Mouse (Mus musculus) forebrain, postnatal 0 days (tissue): ENCODE data around the gene Gsk3b. TPM values are rescaled to one million over a fixed set of nuclear protein-coding genes. Genes with fewer than 3 reads are reported as not detected.
"Not testable (repeated sequence)": the region's sequence is repeated elsewhere in the genome, so short reads cannot be mapped to it uniquely, and the experiment has no call there.

Experiments used
- ATAC-seq: fragments of 200-750 bp; cut with Nextera tagmentation; 2 replicates; pipeline ENCODE4 v1.8.0; 2017; ENCODE audit warnings: mild to moderate bottlenecking, moderate library complexity
- DNase-seq: peaks from one replicate; pipeline ENCODE4 v3.0.0-alpha.2; 2015
- H3K27ac ChIP-seq: fragments of 300-500 bp; sonication (generic); 2 replicates; pipeline ENCODE4 v1.5.1; 2014; ENCODE audit warnings: low read depth, mild to moderate bottlenecking, antibody characterized with exemption, low read length, moderate library complexity, mixed read lengths
- H3K27me3 ChIP-seq: fragments of 300-500 bp; sonication (generic); 2 replicates; pipeline ENCODE4 v1.6.1; 2014; ENCODE audit warnings: mild to moderate bottlenecking, low read length, mixed read lengths; ENCODE audit not compliant: insufficient read depth
- H3K36me3 ChIP-seq: fragments of 300-500 bp; sonication (generic); 2 replicates; pipeline ENCODE4 v1.6.1; 2014; ENCODE audit warnings: mild to moderate bottlenecking, moderate library complexity; ENCODE audit not compliant: insufficient read depth
- H3K4me1 ChIP-seq: fragments of 300-500 bp; sonication (generic); 2 replicates; pipeline ENCODE4 v1.6.1; 2014; ENCODE audit warnings: antibody characterized with exemption; ENCODE audit not compliant: insufficient read depth
- H3K4me2 ChIP-seq: fragments of 300-500 bp; sonication (generic); 2 replicates; pipeline ENCODE4 v1.6.1; 2014; ENCODE audit warnings: low read depth, mild to moderate bottlenecking, moderate library complexity
- H3K4me3 ChIP-seq: fragments of 300-500 bp; sonication (generic); 2 replicates; pipeline ENCODE4 v1.5.1; 2014; ENCODE audit warnings: low read depth, low read length, mixed read lengths
- H3K9ac ChIP-seq: fragments of 300-500 bp; sonication (generic); 2 replicates; pipeline ENCODE4 v1.6.1; 2014; ENCODE audit warnings: mild to moderate bottlenecking
- H3K9me3 ChIP-seq: fragments of 300-500 bp; sonication (generic); 2 replicates; pipeline ENCODE4 v1.6.1; 2016; ENCODE audit warnings: low read length
- CTCF ChIP-seq: sonication (generic); IDR thresholded peaks from 2 replicates; pipeline ENCODE4 v1.5.1; 2016; ENCODE audit warnings: antibody characterized with exemption, control low read depth, low read depth
- WGBS: fragments of 180-500 bp; shearing (Covaris S2); extraction: QIAGEN DNeasy Blood & Tissue Kit; methylation state at CpG from one replicate; pipeline ENCODE4 v1.1.7; 2014; 5-methylcytosine and 5-hydroxymethylcytosine counted together
- polyA plus RNA-seq: library from polyadenylated mRNA; unstranded; fragments of >200 nt; fragmentation: Nextera tagmentation; extraction: Ambion mirVana; gene quantifications from 2 replicates; pipeline ENCODE4 v1.2.1, GENCODE M21; 2015
- total RNA-seq: library from RNA; depleted of rRNA; stranded (reverse); fragments of >200 nt; gene quantifications from 2 replicates; pipeline ENCODE4 v1.2.3, GENCODE M21; 2014

The Gsk3b gene
- total and polyA plus RNA-seq, 2 experiments from 2014 or later: 132 to 141 TPM

DNA sequence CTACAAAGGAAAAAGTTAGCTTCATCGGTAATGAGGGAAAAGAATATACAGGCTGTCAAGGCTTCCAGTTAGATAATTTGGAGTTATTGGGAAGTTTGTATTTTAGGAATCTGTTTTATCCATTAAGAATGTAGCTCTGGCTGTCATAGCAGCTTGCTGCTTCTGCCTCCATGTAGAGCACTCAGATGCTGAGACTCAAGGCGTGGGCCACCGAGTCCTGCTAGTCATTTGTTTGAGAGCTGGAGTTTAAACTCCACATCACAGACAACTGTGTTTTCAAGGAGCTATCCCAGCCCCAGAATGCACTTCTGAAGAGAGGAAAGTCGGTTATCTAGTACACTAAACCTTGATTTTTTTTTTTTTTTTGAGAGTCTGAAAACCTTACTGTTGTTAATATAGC lies 101.2 kb downstream of the Gsk3b start:
- Histone ChIP-seq H3K36me3 (peaks cover 29% of the 10 kb centered on the region), H3K27me3 (no peaks in the 10 kb centered on the region), H3K9ac (no peak overlapping the region), H3K27ac (no peak overlapping the region), H3K4me1 (no peaks in the 10 kb centered on the region), H3K4me2 (no peak overlapping the region), H3K9me3 (no peaks in the 10 kb centered on the region), H3K4me3 (no peak overlapping the region)
- WGBS: 87% methylated on average over 4 of the region's 4 CpGs
- TF ChIP-seq CTCF: no peak
- ATAC-seq (no peak), DNase-seq (no peak)

DNA sequence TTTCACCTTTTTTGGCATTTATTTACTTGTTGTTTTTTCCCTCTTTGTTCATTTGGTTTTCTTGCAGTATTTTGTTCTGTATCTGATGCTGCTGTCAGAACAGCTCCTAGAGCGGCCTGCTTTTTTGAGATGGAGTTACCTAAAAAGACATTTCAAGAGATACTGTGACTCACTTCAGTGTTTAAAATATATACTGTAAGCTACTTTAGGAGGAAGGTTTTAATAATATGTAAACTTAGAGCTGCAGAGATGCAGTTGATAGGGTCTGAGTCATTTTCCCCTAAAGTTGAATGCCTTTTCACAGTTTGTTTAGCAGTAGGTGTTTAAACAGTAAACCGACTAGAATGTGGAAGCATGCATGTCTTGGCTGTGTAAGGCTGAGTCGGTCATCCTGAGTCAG lies 101.7 kb downstream of the Gsk3b start:
- H3K9ac ChIP-seq: no peak overlapping the region

DNA sequence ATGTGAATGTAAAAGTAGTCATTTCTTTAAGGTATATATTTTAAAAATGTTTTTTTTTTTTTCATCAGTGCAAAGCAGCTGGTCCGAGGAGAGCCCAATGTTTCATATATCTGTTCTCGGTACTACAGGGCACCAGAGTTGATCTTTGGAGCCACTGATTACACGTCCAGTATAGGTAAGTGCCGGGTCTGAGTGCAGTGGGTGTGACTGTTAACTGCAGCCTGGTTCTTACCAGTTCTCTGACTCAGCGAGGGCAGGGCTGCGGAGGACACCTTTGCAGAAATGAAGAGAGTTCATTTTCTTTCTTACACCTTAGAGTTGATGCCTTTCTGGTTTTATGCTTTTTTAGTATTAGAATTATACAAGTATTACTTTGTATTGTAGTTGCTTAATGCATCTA lies 102.7 kb downstream of the Gsk3b start:
- Histone ChIP-seq H3K4me3 (no peak overlapping the region), H3K9ac (no peak overlapping the region), H3K27ac (no peak overlapping the region), H3K4me1 (no peaks in the 10 kb centered on the region), H3K4me2 (no peak overlapping the region), H3K27me3 (no peaks in the 10 kb centered on the region), H3K9me3 (no peaks in the 10 kb centered on the region), H3K36me3 (peaks cover 32% of the 10 kb centered on the region)
- ATAC-seq (no peak), DNase-seq (no peak)
- WGBS: 89% methylated on average over 6 of the region's 6 CpGs
- TF ChIP-seq CTCF: no peak

More for the DNA sequence above, 101.7 kb downstream of the Gsk3b start:
- H3K36me3 ChIP-seq: peaks cover 32% of the 10 kb centered on the region
- no peak for DNase-seq
- no peak for TF ChIP-seq CTCF
- H3K9me3 ChIP-seq: no peaks in the 10 kb centered on the region
- H3K4me2 ChIP-seq: no peak overlapping the region
- no peaks in the 10 kb centered on the region for H3K27me3 ChIP-seq
- 88% methylated on average over 3 of the region's 3 CpGs for WGBS
- no peak for ATAC-seq
- H3K4me3 ChIP-seq: no peak overlapping the region
- no peaks in the 10 kb centered on the region for H3K4me1 ChIP-seq
- H3K27ac ChIP-seq: no peak overlapping the region

DNA sequence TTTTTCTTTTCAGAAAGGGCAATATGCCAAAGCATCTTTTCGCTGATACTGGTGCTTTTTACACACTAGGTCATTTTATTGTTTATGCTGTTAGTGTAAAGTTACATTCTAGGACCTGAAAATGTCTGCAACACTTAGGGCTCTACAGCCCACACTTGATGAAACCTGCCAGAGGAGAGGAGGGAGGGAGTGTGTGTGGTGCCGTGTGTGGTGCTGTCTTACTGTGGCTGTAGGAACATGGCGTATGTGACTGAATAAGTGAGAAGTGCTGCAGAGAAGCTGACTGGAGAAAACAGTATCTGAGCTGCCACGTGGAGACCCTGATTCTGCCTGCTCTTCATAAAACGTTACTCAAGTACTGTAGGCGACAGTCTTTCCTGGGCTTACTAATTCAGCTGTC lies 103.8 kb downstream of the Gsk3b start:
- peaks cover 32% of the 10 kb centered on the region for H3K36me3 ChIP-seq
- no peaks in the 10 kb centered on the region for H3K9me3 ChIP-seq
- WGBS: 63% methylated on average over 6 of the region's 6 CpGs
- H3K4me1 ChIP-seq: no peaks in the 10 kb centered on the region
- no peak overlapping the region for H3K4me2 ChIP-seq
- no peak overlapping the region for H3K9ac ChIP-seq
- no peak overlapping the region for H3K4me3 ChIP-seq
- no peaks in the 10 kb centered on the region for H3K27me3 ChIP-seq
- TF ChIP-seq CTCF: no peak
- DNase-seq (no peak), ATAC-seq (no peak)
- no peak overlapping the region for H3K27ac ChIP-seq

DNA sequence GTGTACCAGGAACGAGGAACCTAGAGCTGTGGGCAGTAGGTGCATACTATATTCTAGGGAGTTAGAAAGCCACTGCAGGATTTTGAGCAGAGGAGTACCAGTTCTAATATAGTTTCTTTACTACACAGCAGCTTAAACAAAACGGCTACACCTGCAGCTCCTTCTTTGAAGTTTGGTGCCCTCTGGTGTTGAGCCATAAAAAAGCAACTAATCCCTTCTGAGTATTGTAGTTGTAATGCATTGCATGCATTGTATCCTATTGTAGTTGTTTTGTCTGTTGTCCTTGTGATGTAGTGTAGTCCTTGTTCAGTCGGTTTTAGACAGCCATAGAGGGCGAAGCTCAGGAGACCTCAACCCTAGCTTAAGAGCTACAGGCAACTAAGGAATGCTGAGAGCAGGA lies 108.5 kb downstream of the Gsk3b start:
- DNase-seq: peak; percentile 87
- Histone ChIP-seq H3K9ac (no peak overlapping the region), H3K27ac (no peak overlapping the region), H3K4me3 (no peak overlapping the region), H3K4me1 (no peaks in the 10 kb centered on the region), H3K4me2 (no peak overlapping the region), H3K36me3 (peaks cover 32% of the 10 kb centered on the region), H3K27me3 (no peaks in the 10 kb centered on the region), H3K9me3 (no peaks in the 10 kb centered on the region)
- ATAC-seq: peak; percentile 72
- TF ChIP-seq CTCF: peak; percentile 82
- WGBS: 49% methylated on average over 4 of the region's 4 CpGs

DNA sequence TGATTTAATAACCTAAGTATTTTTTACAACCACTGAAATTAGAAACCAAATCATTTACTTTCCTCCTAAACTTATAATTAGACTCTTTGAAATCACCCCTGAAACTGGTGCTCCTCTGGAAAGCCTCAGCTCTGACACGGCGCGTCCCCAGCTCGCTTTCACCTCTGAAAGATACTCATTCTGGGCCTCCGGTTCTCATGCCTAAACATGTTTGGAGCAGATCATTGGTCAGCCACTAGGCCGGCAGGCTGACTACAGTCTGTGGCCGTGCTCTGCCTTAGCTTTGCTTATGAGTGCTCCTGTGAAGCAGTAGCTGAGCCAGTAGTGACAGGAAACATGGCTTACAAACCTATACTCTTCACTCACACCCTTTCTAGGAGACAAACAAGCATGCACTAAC lies 116.5 kb downstream of the Gsk3b start:
- 97% methylated on average over 7 of the region's 7 CpGs for WGBS
- Histone ChIP-seq H3K9me3 (no peaks in the 10 kb centered on the region), H3K36me3 (peaks cover 13% of the 10 kb centered on the region), H3K4me2 (no peak overlapping the region), H3K4me3 (no peak overlapping the region), H3K4me1 (no peaks in the 10 kb centered on the region), H3K27me3 (no peaks in the 10 kb centered on the region), H3K27ac (no peak overlapping the region), H3K9ac (no peak overlapping the region)
- DNase-seq: no peak
- no peak for ATAC-seq
- no peak for TF ChIP-seq CTCF

DNA sequence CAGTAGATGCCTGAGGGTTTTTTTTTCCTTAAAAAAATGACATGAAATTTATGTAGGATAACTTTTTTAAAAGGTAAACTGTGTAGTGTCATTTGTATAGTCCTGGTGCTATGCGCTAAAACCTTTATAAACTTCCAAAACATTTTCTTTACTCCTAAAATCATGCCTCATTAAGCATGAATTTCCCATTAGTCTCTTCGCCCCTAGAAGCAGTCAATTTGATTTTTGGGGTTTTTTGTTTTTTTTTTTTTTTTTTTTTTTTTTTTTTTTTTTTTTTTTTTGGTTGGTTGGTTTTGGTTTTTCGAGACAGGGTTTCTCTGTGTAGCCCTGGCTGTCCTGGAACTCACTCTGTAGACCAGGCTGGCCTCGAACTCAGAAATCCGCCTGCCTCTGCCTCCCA lies 133.7 kb downstream of the Gsk3b start:
- H3K27me3 ChIP-seq, H3K4me1 ChIP-seq, H3K4me2 ChIP-seq, H3K4me3 ChIP-seq, H3K9ac ChIP-seq, H3K9me3 ChIP-seq, DNase-seq, H3K27ac ChIP-seq, ATAC-seq: not testable (repeated sequence)
- peaks cover 22% of the 10 kb centered on the region for H3K36me3 ChIP-seq
- 92% methylated on average over 5 of the region's 5 CpGs for WGBS
